Mouse (Mus musculus) bone marrow, adult 2 months (tissue): Measurements from ENCODE around the gene Wdr48.

Experiments
- CTCF ChIP-seq: fragments of 200-500 bp; IDR thresholded peaks from 2 replicates; pipeline ENCODE4 v1.5.1; 2011; ENCODE audit warnings: low read length, control low read depth; ENCODE audit not compliant: control insufficient read depth, insufficient read depth
- POLR2A ChIP-seq: fragments of 200-500 bp; IDR thresholded peaks from 2 replicates; pipeline ENCODE4 v1.6.1; 2011; ENCODE audit warnings: low read depth, mild to moderate bottlenecking, control low read depth, low read length, borderline replicate concordance; ENCODE audit not compliant: control insufficient read depth

GRCm38 (mm10) chr9:119966221-119966910 lies 71.7 kb downstream of the Wdr48 start:
- TF ChIP-seq CTCF (no peak), POLR2A (no peak)
